Mouse (Mus musculus) cerebellum, adult 11-12 months (tissue): Measurements from ENCODE around the gene Gm9945.

Experiments used
- DNase-seq: peaks from one replicate; pipeline ENCODE4 v3.0.0; 2022

Gm9945 gene

DNA sequence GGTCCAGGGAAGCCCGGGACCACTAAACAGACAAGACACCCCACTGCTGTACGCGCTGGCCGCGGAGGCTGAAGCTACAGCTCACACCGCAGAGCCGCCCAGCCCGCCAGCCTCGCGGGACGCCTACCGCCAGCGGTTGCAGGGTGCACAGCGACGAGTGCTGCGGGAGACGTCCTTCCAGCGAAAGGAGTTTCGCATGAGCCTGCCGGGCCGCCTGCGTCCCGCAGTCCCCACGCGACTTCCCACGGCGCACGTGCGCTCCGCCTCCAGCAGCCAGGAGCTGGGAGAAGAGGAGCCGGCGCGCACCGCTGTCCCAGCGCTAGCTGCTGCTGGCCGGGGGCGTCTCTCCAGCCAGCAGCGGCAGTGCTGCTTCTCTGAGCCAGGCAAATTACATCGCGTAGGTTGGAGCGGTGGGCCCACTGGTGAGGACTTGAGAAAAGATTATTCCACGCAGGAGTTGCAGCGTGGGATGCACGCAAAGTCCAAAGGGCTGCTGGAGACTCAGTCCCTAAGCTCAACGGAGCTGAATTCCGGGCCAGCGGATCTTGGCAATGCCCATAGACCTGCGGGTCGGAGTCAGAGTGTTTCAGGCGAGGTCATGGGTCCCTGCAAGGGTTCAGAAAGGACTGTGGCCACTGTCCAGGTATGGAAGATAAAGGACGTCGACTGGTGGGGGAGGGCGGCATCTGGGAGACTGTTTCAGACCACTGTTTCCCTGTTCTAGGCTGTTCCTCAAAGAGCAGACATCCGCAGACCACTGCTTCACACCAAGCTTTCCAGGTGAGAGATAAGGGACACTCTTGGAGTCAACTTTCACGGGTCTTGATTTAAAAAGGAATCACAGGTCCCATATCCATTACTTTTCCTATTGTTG is 16.2 kb upstream of the Gm9945 start:
- no peak for DNase-seq

DNA sequence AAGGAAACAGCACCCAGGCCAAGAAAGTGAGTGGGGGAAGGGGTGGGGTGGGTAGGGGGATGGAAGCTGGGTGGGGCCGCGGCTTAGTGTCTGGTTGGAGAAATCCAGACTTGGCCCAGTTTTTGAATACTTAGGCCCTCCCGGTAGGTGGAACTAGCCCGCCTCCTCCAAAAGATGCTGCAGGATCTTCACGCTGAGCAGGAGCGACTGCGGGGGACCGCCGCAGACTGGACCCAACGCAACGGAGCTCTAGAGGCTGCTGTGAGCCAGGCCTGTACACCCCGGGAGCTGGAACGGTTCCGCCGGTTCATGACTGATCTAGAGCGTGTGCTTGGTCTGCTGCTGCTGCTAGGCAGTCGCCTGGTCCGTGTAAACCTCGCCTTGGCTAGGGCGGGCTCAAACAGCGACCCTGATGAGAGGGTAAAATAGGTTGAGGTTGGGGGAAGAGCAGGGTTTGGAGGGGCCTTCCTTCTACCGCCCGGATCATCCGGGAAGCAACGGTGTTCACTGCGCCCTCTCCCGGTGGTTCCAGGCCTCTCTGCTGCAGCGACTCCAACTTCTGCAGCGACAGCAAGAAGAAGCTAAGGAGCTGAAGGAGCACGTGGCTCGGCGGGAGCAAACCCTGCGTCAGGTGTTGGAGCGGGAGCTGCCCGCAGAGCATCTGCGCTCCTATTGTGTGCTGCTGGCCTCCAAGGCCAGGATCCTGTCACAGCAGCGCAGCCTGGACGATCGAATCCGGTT is 13.6 kb upstream of the Gm9945 start:
- DNase-seq, result peak; percentile 87

DNA sequence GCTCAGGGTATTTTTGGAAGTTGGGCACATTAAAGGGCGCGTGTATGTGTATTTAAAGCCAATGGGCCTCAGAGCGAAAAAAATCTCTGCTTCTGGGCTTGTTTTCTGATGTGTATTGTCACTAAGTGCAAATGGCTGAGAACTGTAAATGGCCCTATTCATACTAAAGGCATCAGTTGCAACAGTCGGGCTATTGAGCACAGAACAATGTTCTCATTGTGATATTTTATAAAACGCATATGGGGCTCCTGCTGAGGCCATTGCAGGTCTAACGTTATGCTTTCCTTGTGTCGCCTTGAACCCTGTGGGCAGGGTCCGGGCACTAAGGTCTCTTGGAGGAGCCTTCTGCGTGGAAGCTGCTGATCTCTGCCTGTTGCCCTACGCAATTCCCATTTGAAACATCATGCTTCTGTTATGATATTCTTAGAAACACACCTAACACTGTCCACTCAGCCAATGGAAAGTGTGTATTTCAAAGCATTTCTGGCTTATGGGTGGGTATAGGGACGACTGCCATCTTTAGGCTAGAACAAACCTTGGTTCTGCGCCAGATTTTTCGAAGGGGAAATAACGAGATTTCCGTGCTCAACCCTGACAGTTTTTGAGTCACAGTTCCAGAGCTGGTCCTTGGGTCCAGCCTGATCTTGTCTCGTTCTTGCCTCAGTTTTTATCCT is 10.5 kb upstream of the Gm9945 start:
- no peak for DNase-seq

DNA sequence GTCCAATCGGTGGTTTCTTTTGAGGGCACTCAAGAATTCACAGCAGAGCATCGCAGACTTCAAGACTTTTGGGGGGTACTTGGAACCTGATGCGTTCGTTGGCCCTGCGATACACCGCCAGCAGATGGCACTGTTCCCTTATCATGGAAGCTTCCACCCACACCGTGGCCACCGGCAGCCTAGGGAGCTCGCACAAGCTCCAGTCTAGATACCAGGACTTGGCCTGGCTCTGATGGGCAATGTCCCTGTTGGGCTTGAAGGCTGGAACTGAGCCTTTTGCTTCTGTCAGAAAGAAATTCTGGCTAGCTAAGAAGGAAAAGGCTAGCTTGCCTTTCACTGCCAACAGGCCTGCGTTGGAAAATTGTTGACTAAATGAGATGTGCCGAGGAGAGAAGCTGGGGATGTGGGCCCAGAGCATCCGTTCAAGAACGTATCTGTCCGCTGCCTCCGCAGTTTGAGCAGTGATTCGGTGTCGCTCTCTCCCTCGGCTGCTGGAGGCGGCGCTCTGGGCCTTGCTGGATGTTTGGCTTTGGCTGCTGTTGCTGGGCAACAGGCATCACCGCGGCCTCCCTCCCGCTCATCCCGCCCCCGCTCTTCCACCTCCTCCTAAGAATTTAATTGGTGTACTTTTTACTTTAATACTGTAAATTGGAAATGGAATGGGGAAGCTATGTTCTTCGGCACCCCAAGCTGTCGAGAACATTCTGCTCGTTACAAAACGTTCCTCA is 9.8 kb upstream of the Gm9945 start, which contains the start of gene Gm9837:
Gm9837 (minus strand) TSS at position 512 of the 728 bp plus-strand sequence.
- peak; percentile 92 for DNase-seq

DNA sequence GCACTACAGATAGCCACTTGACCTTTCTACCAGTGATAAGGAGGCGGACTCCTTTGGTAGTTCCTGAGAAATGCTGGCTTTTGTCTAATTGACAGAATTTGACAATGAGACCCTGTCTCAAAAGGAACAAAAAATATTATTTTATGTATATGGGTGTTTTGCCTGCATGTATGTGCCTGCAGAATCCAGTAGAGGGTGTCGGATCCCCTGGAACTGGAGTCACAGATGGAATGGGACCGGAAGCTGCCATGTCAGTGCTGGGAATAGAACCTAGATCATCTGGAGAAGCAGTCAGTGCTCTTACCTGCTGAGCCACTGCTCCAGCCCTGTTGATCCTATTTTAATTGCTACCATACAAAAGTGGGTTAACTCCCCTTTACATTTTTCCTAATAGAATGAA is 7.3 kb upstream of the Gm9945 start:
- DNase-seq, result no peak

DNA sequence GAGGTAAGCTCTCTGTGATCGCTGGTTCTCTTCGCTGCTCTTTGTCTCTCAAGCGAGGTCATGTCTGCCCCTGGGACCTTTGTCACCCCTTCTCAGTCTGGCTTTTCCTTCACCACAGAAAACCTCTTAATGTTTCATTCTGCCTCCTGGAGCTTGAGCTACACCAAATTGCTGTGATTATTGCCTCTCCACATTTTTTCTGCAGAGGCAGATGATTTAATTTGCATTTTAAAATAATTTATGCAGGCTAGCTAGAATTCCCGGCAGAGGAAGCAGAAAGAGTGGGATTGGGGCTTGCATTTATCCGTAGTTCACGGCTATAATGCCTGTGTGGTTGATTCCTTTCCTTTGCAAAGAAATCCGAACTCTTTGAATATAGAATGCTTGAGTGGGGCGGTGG is 4.3 kb upstream of the Gm9945 start:
- no peak for DNase-seq

DNA sequence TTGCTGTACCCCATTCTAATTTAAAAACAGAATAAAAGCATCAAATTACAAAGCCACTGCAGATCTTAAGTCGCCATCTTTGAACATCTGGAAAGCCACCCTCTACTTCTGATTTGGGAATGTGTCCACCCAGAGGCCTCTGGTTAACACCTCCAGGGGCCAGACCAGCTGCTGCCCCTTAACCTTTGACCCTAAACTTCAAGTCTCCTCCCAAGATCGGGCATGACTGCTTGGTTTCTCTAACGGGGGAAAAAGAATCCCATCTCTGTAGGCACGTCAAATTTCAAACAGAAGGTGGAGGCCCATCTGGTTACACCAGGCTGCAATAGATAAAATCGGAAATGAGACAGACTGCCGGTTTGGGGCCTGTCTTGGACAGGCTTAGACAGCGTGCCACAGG is 2.1 kb upstream of the Gm9945 start:
- no peak for DNase-seq

DNA sequence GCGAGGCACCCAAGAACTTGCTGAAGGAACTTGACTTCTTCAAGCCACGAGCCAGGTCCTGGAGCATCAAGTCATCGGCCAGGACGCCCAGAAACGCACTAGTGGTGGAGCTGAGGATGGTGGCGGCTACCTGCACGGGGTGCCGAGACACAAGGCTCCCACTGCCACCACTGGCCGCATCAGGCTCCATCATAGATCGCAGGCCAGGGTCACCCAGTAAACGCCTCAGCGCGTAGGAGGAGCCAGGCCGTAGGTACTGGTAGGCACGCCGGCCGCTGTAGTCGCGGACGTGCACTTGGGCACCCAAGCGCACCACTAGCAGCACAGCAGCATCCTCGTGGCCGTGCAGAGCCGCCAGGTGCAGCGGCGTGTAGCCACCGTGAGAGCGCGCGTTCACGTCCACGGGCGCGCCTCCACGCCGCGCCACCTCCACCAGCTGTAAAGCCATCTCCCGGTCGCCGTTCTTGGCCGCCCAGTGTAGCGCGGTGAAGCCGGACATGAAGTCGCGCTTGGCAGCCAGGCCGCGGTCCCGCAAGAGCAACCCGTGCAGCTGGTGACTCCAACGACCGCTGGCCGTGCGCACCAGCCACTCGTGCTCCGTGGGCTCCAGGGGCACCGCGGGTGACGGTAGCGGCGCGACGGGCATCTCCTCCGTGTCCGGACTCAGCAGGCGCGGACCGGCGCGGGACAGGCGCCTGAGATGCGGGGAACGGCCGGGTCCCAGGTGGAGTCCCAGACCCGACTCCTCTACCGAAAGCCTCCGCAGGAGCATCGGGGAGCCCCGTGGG is 1.4 kb upstream of the Gm9945 start:
- DNase-seq, result peak; percentile 63

DNA sequence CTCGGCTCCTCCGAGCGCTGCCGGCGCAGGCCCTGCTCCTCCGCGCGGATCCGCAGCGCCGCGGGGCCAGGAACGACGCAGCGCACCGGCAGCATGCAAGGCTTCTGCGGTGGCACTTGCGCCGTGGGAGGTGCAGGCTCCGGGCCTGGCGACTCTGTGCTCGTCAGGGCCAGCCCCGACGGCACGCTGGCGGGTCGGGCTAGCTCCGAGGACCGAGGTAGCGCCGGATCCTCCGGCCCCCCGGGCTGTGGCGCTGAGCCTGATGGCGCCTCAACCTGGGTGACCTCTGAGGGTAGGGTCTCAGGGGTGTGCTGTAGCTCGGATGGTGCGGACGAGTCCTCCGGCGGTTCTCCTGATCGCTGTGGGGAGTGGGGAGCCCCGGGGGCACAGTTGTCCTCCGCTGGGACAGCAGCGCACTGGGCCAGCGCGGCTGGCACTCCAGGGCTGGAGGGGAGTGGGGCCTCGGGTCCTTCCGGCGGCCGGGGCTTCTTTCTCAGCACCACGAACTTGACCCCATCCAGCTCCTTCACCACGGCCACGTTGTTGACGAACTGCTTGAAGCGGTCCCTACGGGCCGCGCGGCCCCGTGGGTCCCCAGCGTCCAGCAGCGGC is 689 bp upstream of the Gm9945 start:
- peak; percentile 64 for DNase-seq

DNA sequence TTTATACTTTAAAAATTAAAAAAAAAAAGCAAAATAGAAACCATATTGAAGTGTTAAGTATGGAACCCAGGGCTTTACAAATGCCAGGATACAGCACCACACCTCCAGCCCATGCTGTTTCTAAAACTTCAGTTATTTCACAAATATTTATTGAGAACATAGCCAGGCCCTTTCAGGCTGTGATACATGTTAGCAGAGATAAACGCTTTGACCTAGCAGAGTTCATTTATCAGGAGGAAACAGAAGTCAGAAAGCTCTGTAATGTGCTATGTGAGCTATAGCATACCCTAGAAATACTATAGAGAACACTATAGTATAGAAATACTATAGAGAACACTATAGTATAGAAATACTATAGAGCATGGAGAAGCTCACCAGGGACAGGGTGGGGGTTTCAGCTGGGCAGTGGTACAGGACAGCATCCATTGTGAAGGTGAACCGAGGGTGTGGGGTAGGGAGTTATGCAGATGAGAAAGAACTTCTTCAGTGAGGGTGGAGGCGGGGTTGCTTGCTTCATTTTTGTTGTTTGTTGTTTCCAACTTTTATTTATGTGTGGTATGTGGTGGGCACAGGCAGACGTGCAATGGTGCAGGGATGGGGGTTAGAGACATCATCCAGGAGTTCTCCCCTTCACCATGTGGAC is 1.2 kb downstream of the Gm9945 start:
- DNase-seq, result no peak

DNA sequence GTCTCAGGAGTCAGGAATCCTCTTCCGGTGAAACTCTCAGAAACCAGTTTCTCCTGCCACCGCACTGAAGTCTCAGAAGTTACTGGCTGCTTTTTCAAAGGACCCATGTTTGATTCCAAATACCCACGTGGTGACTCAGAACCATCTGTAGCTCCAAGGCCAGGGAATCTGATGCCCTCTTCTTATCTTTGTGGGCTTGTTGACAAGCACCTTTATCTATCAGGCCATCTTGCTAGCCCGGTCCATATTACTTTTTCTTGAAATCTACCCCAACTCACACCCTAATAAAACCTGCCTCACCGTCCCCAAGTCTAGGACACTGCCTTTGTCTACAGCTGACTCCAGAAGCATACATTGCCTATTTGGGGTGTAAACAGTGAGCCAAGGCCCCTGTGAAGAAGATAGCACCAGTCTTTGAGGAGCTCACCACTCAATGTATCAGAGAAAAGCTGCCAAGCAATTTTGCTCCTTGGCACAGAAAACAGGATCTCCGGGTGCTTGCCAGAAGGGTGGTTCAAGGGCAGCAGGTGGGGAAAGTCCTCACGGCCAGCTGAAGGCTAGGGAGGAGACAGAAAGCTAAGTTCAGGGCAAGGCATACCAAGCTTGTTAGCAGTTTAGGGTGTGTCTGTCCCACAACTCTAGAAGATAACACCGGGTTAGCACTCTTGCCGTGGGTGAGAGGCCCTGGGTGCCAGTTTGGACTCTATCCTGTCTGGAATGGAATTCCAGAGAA is 3.4 kb downstream of the Gm9945 start:
- peak; percentile 77 for DNase-seq

DNA sequence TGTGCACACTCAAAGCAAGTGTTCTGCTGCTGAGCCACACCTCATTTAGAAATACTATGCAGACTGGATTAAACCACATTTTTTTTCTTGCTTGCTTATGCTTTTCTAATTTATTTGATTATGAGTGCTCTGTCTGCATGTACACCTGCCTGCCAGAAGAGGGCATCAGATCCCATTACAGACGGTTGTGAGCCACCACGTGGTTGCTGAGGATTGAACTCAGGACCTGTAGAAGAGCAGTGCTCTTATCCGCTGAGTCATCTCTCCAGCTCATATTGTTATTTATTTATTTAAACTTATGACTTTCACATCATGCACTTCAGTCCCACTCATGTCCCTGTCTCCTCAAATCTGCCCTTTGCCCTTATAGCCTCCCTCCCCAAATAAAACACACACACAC is 5.8 kb downstream of the Gm9945 start:
- no peak for DNase-seq

DNA sequence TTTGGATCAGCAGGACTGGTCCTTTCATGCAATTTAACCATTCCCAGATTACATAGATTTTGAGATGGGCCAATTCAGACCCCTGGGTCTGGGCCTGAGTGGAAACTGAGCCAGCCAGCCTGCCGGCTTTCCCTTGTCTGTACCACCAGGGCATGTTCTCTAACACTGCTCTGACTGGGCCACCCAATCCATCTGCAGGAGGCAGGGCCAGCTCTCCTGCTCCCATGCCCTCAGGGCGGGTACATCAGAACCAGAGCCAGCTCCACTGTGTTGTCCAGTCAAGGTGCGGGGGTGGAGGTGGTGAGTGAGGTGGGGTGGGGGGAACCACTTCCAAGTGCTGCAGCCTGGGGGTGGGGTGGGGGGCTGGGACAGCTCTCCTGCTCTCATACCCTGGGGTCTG is 6.4 kb downstream of the Gm9945 start:
- DNase-seq, result no peak

DNA sequence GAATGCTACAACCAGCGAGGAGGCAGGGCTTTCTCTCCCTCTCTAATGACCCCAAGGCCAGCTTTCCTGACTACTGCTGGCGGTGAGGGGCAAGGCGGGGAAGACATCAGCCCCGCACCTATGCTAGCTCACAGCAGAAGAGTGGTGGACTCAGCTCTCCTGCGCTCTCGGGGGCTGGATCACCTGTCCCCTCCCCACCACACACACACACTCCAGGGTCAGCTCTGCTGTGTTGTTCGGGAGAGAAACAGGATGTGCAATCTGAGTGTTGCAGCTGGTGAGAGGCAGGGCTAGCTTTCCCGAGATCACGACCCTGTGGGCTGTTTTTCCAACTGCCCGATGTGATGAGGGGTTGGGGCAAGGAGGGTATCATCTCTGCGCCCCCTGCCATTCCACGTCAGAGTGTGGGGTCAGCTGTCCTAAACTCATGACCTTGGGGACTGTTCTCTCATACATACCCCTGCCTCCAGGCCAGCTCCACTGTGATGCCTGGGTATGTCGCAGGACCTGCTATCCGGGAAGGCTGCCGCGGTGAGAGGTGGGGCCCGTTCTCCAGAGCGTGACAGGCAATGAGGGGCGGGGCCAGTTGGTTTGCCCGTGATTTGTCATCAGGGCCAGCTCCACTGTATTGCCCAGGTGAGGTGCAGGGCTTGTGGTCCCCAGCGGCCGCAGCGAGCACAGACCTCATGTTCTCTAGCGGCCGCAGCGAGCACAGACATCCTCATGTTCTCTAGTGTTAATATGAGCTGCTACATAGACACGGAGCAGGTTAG is 7.0 kb downstream of the Gm9945 start:
- peak; percentile 91 for DNase-seq

DNA sequence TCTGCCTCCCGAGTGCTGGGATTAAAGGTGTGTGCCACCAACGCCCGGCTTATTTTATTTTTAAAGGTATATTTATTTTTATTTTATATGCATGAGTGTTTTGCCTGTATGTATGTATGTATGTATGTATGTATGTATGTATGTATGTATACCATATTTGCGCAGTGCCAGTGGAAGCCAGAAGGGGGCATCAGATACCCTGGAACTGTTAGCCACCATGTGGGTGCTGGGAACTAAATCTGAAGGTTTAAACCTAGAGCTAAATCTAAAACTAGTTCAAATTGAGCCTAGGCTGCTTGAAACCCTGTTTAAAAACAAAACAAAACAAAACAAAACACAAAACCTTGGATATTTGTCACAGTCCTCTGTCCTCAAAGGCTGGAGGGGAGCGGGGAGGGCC is 9.0 kb downstream of the Gm9945 start:
- no peak for DNase-seq

DNA sequence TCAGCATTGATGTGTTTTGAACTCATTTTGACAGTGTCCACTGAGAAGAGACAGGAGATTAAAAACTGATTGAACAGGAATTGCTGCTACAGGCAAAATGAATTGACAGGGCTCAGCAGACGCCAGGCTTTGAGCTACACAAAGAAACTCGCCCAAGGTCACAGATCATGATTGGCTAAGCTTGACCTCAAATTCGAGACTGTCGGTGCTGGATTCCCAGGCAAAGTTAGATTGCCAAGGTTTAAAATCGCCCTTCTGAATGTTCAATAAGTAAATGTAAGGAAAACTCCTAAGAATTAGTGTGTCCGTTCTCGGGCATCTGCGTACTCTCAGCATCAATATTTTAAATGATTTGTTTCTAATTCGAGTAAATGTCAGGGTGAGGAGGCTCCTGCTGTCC is 9.5 kb downstream of the Gm9945 start:
- no peak for DNase-seq

DNA sequence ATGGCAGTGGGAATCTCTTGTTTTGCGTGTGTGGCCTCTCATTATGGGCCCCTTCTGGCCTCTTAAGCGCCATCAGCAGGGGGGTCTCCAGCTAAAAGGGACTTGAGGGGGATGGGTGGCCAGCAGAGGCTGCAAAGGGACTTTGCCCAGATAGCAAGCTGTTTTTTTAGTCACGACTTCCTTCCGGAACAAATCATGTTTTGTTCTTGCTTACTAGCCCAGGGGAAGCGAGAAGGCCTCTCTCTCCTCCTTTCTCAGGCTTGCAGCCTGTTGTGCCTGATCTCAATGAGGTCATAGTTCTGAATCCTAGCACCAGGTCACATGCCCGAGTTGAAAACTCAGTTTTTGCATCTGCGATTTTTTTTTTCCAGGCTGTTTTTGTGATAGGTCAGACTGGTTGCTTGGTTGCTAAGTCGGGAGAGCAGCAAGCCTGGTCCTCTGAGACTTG is 12.0 kb downstream of the Gm9945 start:
- no peak for DNase-seq

DNA sequence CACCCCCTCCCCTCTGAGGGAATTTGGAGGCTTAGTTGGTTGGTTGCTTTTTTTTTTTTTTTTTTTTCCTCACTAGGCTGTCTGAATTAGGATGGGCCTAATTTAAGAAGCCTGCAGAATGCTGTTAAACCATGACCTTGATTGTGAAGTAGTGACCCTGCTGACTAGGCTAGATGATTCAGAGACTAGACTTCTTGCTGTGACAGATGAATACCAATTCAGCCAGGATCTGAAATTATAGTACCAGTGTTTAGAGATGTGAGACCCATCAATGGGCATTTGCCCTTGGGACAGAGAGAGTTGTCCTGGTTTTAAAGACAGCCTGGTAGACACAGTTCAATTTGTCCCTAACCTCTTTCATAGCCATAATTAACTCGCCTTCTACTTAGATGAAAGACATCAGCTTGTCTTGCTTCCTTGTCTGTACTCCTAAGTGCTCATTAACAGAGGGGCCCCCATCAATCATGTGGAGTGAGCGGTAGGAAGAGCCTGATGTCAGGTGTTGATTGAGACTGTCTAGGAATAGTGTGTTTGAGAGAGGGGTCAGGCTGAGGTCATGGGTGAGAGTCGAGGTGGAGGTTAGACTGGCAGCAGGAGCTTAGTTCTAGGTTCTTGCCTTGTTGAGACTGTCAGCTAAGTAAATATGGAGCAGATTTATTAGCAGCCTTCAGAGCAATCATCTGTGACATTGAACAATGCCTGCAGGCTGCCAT is 13.4 kb downstream of the Gm9945 start:
- DNase-seq, result no peak

DNA sequence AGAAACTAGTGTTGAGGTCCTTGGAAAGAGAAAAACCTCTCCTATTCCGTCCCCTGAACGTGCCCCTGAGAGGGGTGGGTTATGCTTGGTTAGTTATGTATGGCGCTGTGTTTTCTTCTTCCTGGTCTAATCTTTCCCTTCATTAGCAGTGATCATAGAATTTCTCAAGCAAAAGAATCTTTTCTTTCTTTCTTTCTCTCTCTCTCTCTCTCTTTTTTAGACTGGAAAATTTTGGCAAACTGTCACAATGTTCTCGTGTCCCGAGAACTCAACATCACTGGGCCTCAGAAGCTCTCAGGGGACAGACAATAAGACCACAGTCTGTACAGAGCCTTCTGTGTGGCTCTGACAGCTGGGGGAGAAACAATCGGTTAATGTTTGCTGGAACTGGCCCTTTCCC is 15.5 kb downstream of the Gm9945 start:
- DNase-seq, result no peak
